Mouse (Mus musculus): ENCODE measurements around the gene P2ry2. TPM values are rescaled to one million over a fixed set of nuclear protein-coding genes. Genes with fewer than 3 reads are reported as not detected.
A peak's percentile ranks its signal among the peaks of the same experiment; 100 is the strongest.

P2ry2 gene
- total and polyA plus RNA-seq, 2 experiments from 2014 or later = 3.8 to 12.9 TPM

GRCm38 (mm10) chr7:100964242-100964641 is 48.4 kb downstream of the P2ry2 start:
- no peak overlapping the region for H3K4me3 ChIP-seq (ENCODE audit: low read depth, low read length)
- DNase-seq (ENCODE audit: low spot score) (no peak), ATAC-seq (ENCODE audit: insufficient read depth, low read depth) (no peak; the same call in 1 of the 2 replicates)
- peaks cover 7% of the 10 kb centered on the region for H3K4me1 ChIP-seq (ENCODE audit: control insufficient read depth, insufficient read depth)
- H3K4me2 ChIP-seq (ENCODE audit: low read depth, low read length) = no peak overlapping the region
- H3K27ac ChIP-seq (ENCODE audit: low read depth) = no peak overlapping the region
- TF ChIP-seq EP300 (IDR thresholded peaks at IDR 0.05; ENCODE audit: low read depth) = no peak
- no peak for TF ChIP-seq CTCF (IDR thresholded peaks at IDR 0.05; ENCODE audit: low read depth)
- WGBS = 79% methylated on average over 6 of the region's 6 CpGs
- no peaks in the 10 kb centered on the region for H3K27me3 ChIP-seq (ENCODE audit: control insufficient read depth, insufficient read depth, low read length)
- H3K9me3 ChIP-seq (replicated peaks; ENCODE audit: control insufficient read depth, low read length) = no peaks in the 10 kb centered on the region
- no peaks in the 10 kb centered on the region for H3K36me3 ChIP-seq (replicated peaks; ENCODE audit: control insufficient read depth, insufficient read depth, low read length)
- H3K9ac ChIP-seq (replicated peaks; ENCODE audit: low read depth, low read length) = 0 out of 2 replicates have a peak overlapping the region, but pooled peaks have one; percentile 15

DNA sequence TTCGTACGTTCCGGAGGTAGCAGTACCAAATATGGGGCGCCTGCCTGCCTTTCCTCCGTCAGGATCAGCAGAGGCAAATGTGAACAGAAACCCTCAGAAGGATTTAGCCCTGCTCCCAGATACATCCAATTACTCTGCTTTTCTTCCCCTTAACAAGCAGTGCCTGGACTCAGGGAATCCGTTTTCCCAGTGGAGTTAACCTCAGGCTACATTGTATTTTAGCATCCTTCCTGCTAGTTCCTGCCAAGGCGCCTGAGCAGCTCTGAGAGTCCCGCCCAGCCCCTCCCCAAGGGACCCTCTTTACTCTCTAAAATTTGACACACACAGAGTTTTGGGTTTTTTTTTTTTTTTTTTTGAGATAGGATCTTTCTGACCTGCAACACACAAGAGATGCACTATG is 49.3 kb downstream of the P2ry2 start:
- Histone ChIP-seq H3K27ac (ENCODE audit: low read depth) (0 out of 2 replicates have a peak overlapping the region, but pooled peaks have one; percentile 52), H3K27me3 (ENCODE audit: control insufficient read depth, insufficient read depth, low read length) (no peaks in the 10 kb centered on the region), H3K9me3 (replicated peaks; ENCODE audit: control insufficient read depth, low read length) (no peaks in the 10 kb centered on the region), H3K4me2 (ENCODE audit: low read depth, low read length) (no peak overlapping the region), H3K4me1 (ENCODE audit: control insufficient read depth, insufficient read depth) (peaks cover 7% of the 10 kb centered on the region), H3K9ac (replicated peaks; ENCODE audit: low read depth, low read length) (no peak overlapping the region), H3K4me3 (ENCODE audit: low read depth, low read length) (no peak overlapping the region), H3K36me3 (replicated peaks; ENCODE audit: control insufficient read depth, insufficient read depth, low read length) (no peaks in the 10 kb centered on the region)
- 63% methylated on average over 8 of the region's 8 CpGs for WGBS
- ATAC-seq (ENCODE audit: insufficient read depth, low read depth) (no peak), DNase-seq (ENCODE audit: low spot score) (peak; percentile 42)
- TF ChIP-seq EP300 (IDR thresholded peaks at IDR 0.05; ENCODE audit: low read depth) = no peak
- TF ChIP-seq CTCF (IDR thresholded peaks at IDR 0.05; ENCODE audit: low read depth) = no peak

GRCm38 (mm10) chr7:100961146-100961545 is 51.5 kb downstream of the P2ry2 start:
- H3K4me1 ChIP-seq (ENCODE audit: control insufficient read depth, insufficient read depth) = peaks cover 5% of the 10 kb centered on the region
- ATAC-seq (ENCODE audit: insufficient read depth, low read depth) = no peak
- no peaks in the 10 kb centered on the region for H3K9me3 ChIP-seq (replicated peaks; ENCODE audit: control insufficient read depth, low read length)
- DNase-seq (ENCODE audit: low spot score) = no peak
- H3K4me2 ChIP-seq (ENCODE audit: low read depth, low read length) = no peak overlapping the region
- no peak overlapping the region for H3K4me3 ChIP-seq (ENCODE audit: low read depth, low read length)
- no peak for TF ChIP-seq CTCF (IDR thresholded peaks at IDR 0.05; ENCODE audit: low read depth)
- no peak for TF ChIP-seq EP300 (IDR thresholded peaks at IDR 0.05; ENCODE audit: low read depth)
- no peak overlapping the region for H3K9ac ChIP-seq (replicated peaks; ENCODE audit: low read depth, low read length)
- no peaks in the 10 kb centered on the region for H3K36me3 ChIP-seq (replicated peaks; ENCODE audit: control insufficient read depth, insufficient read depth, low read length)
- WGBS = 41% methylated on average over 7 of the region's 7 CpGs
- no peaks in the 10 kb centered on the region for H3K27me3 ChIP-seq (ENCODE audit: control insufficient read depth, insufficient read depth, low read length)
- H3K27ac ChIP-seq (ENCODE audit: low read depth) = no peak overlapping the region

- H3K27ac ChIP-seq (ENCODE audit: low read depth) = no peak overlapping the region
- DNase-seq (ENCODE audit: low spot score) (no peak), ATAC-seq (ENCODE audit: insufficient read depth, low read depth) (no peak)
- TF ChIP-seq EP300 (IDR thresholded peaks at IDR 0.05; ENCODE audit: low read depth) = no peak
- TF ChIP-seq CTCF (IDR thresholded peaks at IDR 0.05; ENCODE audit: low read depth) = no peak
- H3K27me3 ChIP-seq (ENCODE audit: control insufficient read depth, insufficient read depth, low read length) = no peaks in the 10 kb centered on the region
- H3K4me3 ChIP-seq (ENCODE audit: low read depth, low read length) = no peak overlapping the region
- WGBS = 76% methylated on average over 2 of the region's 2 CpGs
- H3K9me3 ChIP-seq (replicated peaks; ENCODE audit: control insufficient read depth, low read length) = no peaks in the 10 kb centered on the region
- no peaks in the 10 kb centered on the region; the same call in 1 of the 2 replicates for H3K4me1 ChIP-seq (ENCODE audit: control insufficient read depth, insufficient read depth)
- no peaks in the 10 kb centered on the region for H3K36me3 ChIP-seq (replicated peaks; ENCODE audit: control insufficient read depth, insufficient read depth, low read length)
- no peak overlapping the region for H3K9ac ChIP-seq (replicated peaks; ENCODE audit: low read depth, low read length)
- H3K4me2 ChIP-seq (ENCODE audit: low read depth, low read length) = no peak overlapping the region
Measured at GRCm38 (mm10) chr7:100960462-100960861, 52.2 kb downstream of the P2ry2 start.

- 90% methylated on average over 2 of the region's 2 CpGs for WGBS
- Histone ChIP-seq H3K27me3 (ENCODE audit: control insufficient read depth, insufficient read depth, low read length) (no peaks in the 10 kb centered on the region), H3K4me1 (ENCODE audit: control insufficient read depth, insufficient read depth) (peaks cover 2% of the 10 kb centered on the region; the same call in 1 of the 2 replicates), H3K9ac (replicated peaks; ENCODE audit: low read depth, low read length) (no peak overlapping the region), H3K9me3 (replicated peaks; ENCODE audit: control insufficient read depth, low read length) (no peaks in the 10 kb centered on the region), H3K4me3 (ENCODE audit: low read depth, low read length) (no peak overlapping the region), H3K27ac (ENCODE audit: low read depth) (no peak overlapping the region), H3K4me2 (ENCODE audit: low read depth, low read length) (no peak overlapping the region), H3K36me3 (replicated peaks; ENCODE audit: control insufficient read depth, insufficient read depth, low read length) (no peaks in the 10 kb centered on the region)
- no peak for ATAC-seq (ENCODE audit: insufficient read depth, low read depth)
- TF ChIP-seq EP300 (IDR thresholded peaks at IDR 0.05; ENCODE audit: low read depth) (no peak), CTCF (IDR thresholded peaks at IDR 0.05; ENCODE audit: low read depth) (peak; percentile 29)
- no peak for DNase-seq (ENCODE audit: low spot score)
Measured at GRCm38 (mm10) chr7:100958426-100958825, 54.2 kb downstream of the P2ry2 start.

GRCm38 (mm10) chr7:100952686-100953085 is 60.0 kb downstream of the P2ry2 start:
- no peak for DNase-seq (ENCODE audit: low spot score)
- 61% methylated on average over 7 of the region's 7 CpGs for WGBS
- Histone ChIP-seq H3K9me3 (replicated peaks; ENCODE audit: control insufficient read depth, low read length) (no peaks in the 10 kb centered on the region), H3K4me2 (ENCODE audit: low read depth, low read length) (no peak overlapping the region), H3K9ac (replicated peaks; ENCODE audit: low read depth, low read length) (no peak overlapping the region), H3K4me3 (ENCODE audit: low read depth, low read length) (no peak overlapping the region), H3K36me3 (replicated peaks; ENCODE audit: control insufficient read depth, insufficient read depth, low read length) (no peaks in the 10 kb centered on the region), H3K4me1 (ENCODE audit: control insufficient read depth, insufficient read depth) (peaks cover 9% of the 10 kb centered on the region), H3K27ac (ENCODE audit: low read depth) (peak overlapping the region; percentile 46), H3K27me3 (ENCODE audit: control insufficient read depth, insufficient read depth, low read length) (no peaks in the 10 kb centered on the region)
- TF ChIP-seq CTCF (IDR thresholded peaks at IDR 0.05; ENCODE audit: low read depth) = no peak
- ATAC-seq (ENCODE audit: insufficient read depth, low read depth) = no peak

Data from heart, postnatal 0 days (tissue).